In the genomic region with DNA sequence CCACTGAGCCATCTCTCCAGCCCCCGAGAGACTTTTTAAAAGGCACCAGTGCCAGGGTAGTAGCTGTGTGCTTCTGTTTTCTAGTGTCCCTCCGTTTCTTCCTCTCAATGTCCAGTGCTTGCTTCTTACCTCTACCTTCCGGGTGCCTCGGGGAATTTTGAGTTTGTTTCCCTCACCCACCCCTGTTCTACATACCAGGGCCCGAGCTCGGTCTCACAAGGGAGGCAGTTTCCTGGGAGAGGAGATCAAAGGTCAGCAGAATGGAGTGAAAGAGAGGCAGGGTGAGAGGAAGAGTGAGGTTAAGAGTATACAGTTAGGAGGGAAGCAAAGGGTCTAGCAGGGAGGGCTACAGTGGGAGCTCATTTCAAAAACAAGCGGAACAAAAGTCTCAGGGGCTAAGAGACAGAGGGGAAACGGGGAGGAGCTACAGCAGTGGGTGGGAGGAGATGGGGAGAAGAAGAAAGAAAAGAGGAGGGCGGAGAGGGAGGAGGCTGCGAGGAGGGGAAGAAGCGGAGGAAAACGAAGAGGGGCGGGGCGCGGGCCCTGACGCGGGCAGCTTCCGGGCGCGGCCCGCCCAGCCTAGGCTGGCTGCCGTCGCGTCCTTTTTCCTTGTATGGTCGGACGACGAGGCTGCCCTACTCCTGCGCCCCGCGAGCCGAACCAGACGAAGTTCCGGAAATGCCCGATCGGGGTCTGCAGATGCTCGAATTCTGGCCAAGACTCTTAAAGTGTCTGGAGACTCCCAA, we compare ENCODE assay signal across 8 mouse cellular contexts. TPM values are rescaled to one million over a fixed set of nuclear protein-coding genes. Genes with fewer than 3 reads are reported as not detected.
DNase-seq lines count a peak whose midpoint lies in the region; ATAC-seq and TF ChIP-seq lines count a peak whose summit lies in the region.

No protein-coding gene starts in this region.

- peaks cover 1 to 18% of the 10 kb centered on the region in 2 experiments; a peak in 3 of 4 replicates for H3K4me1 ChIP-seq in MEL (ENCODE audit: control insufficient read depth in 1 of 2, insufficient read depth in 2 of 2, low read length in 2 of 2)
- peaks cover 27% of the 10 kb centered on the region for H3K4me1 ChIP-seq in forebrain, embryonic 14.5 days (ENCODE audit: control insufficient read depth, insufficient read depth, low read length)

- no peaks in the 10 kb centered on the region for H3K27me3 ChIP-seq in MEL (ENCODE audit: control insufficient read depth in 1 of 2, insufficient read depth in 2 of 2, low read length in 2 of 2)
- no peaks in the 10 kb centered on the region for H3K27me3 ChIP-seq in forebrain, embryonic 14.5 days (replicated peaks; ENCODE audit: control insufficient read depth, insufficient read depth, low read length)

- peaks cover 0 to 8% of the 10 kb centered on the region in 2 experiments; a peak in 2 of 4 replicates for H3K36me3 ChIP-seq in MEL (ENCODE audit: control insufficient read depth in 1 of 2, insufficient read depth in 2 of 2, low read length in 2 of 2)
- no peaks in the 10 kb centered on the region for H3K36me3 ChIP-seq in forebrain, embryonic 14.5 days (ENCODE audit: control insufficient read depth, insufficient read depth, low read length)

- no peaks in the 10 kb centered on the region for H3K9me3 ChIP-seq in MEL (replicated peaks; ENCODE audit: insufficient read depth, low read length)
- H3K9me3 ChIP-seq in forebrain, embryonic 14.5 days (replicated peaks; ENCODE audit: control insufficient read depth, low read length), result no peaks in the 10 kb centered on the region

- ATAC-seq in forebrain, embryonic 14.5 days, result peak; percentile 54

- intact Hi-C loops in heart, postnatal 36 days (cut with DNase I), result loop anchor here (5.0 to 10.0 kb wide), 3 partner anchors 432 to 1041 kb away; a partner anchor contains a TSS

- H3K9ac ChIP-seq in MEL (ENCODE audit: control insufficient read depth, low read depth, low read length, poor library complexity, severe bottlenecking), result peak overlapping the region; percentile 80
- H3K9ac ChIP-seq in forebrain, embryonic 14.5 days (ENCODE audit: low read length), result peak overlapping the region; percentile 55

- peak overlapping the region; percentile 68 to 83 for H3K4me3 ChIP-seq in MEL (ENCODE audit: control insufficient read depth in 1 of 2, insufficient read depth in 1 of 2, low read depth in 2 of 2, low read length in 2 of 2)
- peak overlapping the region; percentile 28 for H3K4me3 ChIP-seq in forebrain, embryonic 14.5 days (ENCODE audit: low read depth, low read length)

- peak overlapping the region; percentile 58 for H3K4me2 ChIP-seq in forebrain, embryonic 14.5 days (ENCODE audit: low read length)

- TF ChIP-seq EP300 in MEL (IDR thresholded peaks at IDR 0.05; ENCODE audit: low read depth in 1 of 2, low read length in 2 of 2), result 0 out of 4 replicates have a peak, but pooled peaks of 1 of the 2 experiments have one; percentile 6

- H3K27ac ChIP-seq in MEL (ENCODE audit: control insufficient read depth, low read depth, low read length), result peak overlapping the region; percentile 93
- peak overlapping the region; percentile 79 for H3K27ac ChIP-seq in forebrain, embryonic 14.5 days (ENCODE audit: low read depth, low read length)

- peak; percentile 96 for DNase-seq in MEL (ENCODE audit: low read depth, low spot score)
- DNase-seq in cerebellum, adult 11-12 months, result peak; percentile 60
- DNase-seq in forebrain, embryonic 14.5 days (ENCODE audit: low spot score), result peak; percentile 93
- DNase-seq in heart, postnatal 36 days, result peak; percentile 90 to 91
- peak; percentile 88 for DNase-seq in layer of hippocampus, adult 9-11 months
- peak; percentile 98 for DNase-seq in lung, postnatal 10 days
- peak; percentile 72 for DNase-seq in ovary, postnatal 10 days (ENCODE audit: low spot score)
- peak; percentile 93 to 94 for DNase-seq in thymus, postnatal 10 days (ENCODE audit: low spot score in 2 of 2)

- H3K79me2 ChIP-seq in MEL (ENCODE audit: control insufficient read depth, insufficient read depth, low read length, poor library complexity), result peaks cover 5% of the 10 kb centered on the region

- TF ChIP-seq CTCF in MEL (IDR thresholded peaks at IDR 0.05 in 2 of 3, conservative IDR thresholded peaks at IDR 0.05 in 1 of 3; ENCODE audit: control insufficient read depth in 1 of 3, insufficient read depth in 1 of 3, low read depth in 2 of 3, low read length in 3 of 3, poor library complexity in 1 of 3, severe bottlenecking in 1 of 3), result no peak

- peak; percentile 56 to 74; a peak in 3 of 4 replicates for TF ChIP-seq POLR2A in MEL (IDR thresholded peaks at IDR 0.05; ENCODE audit: control insufficient read depth in 1 of 2, insufficient read depth in 1 of 2, low read depth in 1 of 2, low read length in 2 of 2, poor library complexity in 1 of 2)

- TF ChIP-seq RAD21 in MEL (IDR thresholded peaks at IDR 0.05; ENCODE audit: low read depth, low read length), result no peak

- 1% methylated on average over 36 of the region's 36 CpGs for WGBS in forebrain, embryonic 14.5 days

TF ChIP-seq in MEL, 35 proteins besides CTCF, POLR2A, EP300 and RAD21:
- peak; percentile 12; the same call in 1 of the 2 replicates for TF ChIP-seq ETS1 (IDR thresholded peaks at IDR 0.05; ENCODE audit: low read depth, low read length)
- TF ChIP-seq MAX (IDR thresholded peaks at IDR 0.05; ENCODE audit: low read length), result peak; percentile 45
- TF ChIP-seq MAZ (IDR thresholded peaks at IDR 0.05; ENCODE audit: low read depth, low read length), result 0 out of 2 replicates have a peak, but pooled peaks have one; percentile 62
- TF ChIP-seq ELF1 (IDR thresholded peaks at IDR 0.05; ENCODE audit: low read depth, low read length), result peak; percentile 74
- TF ChIP-seq ZNF384 (IDR thresholded peaks at IDR 0.05; ENCODE audit: low read depth, low read length), result no peak; the same call in 1 of the 2 replicates
- 0 out of 2 replicates have a peak, but pooled peaks have one; percentile 46 for TF ChIP-seq ZMIZ1 (IDR thresholded peaks at IDR 0.05; ENCODE audit: low read depth, low read length)
- TF ChIP-seq TAL1 (IDR thresholded peaks at IDR 0.05; ENCODE audit: low read length), result no peak
- no peak for TF ChIP-seq RCOR1 (IDR thresholded peaks at IDR 0.05; ENCODE audit: low read depth, low read length)
- TF ChIP-seq SIN3A (IDR thresholded peaks at IDR 0.05; ENCODE audit: low read length), result peak; percentile 33; the same call in 1 of the 2 replicates
- peak; percentile 10; the same call in 1 of the 2 replicates for TF ChIP-seq NRF1 (IDR thresholded peaks at IDR 0.05; ENCODE audit: insufficient read depth, low read depth, low read length, poor library complexity, severe bottlenecking)
- TF ChIP-seq SMC3 (IDR thresholded peaks at IDR 0.05; ENCODE audit: low read depth, low read length), result no peak
- peak; percentile 45 for TF ChIP-seq NELFE (IDR thresholded peaks at IDR 0.05; ENCODE audit: low read depth, low read length)
- no peak for TF ChIP-seq MYC (IDR thresholded peaks at IDR 0.05; ENCODE audit: low read depth, low read length)
- TF ChIP-seq TBP (IDR thresholded peaks at IDR 0.05; ENCODE audit: low read depth, low read length), result peak; percentile 96
- peak; percentile 59; the same call in 1 of the 2 replicates for TF ChIP-seq POLR2AphosphoS2 (IDR thresholded peaks at IDR 0.05; ENCODE audit: low read length)

RNA-seq across cellular contexts. Expression of a gene that starts 3.0 kb away (rescaled TPM):
- 1.1 and 1.8 TPM in 2 replicates for total RNA-seq in MEL (2012; rRNA removed)
- polyA plus RNA-seq in MEL (2012; ENCODE audit: insufficient read depth in 1 of 2, insufficient read length in 2 of 2, low read depth in 1 of 2, low replicate concordance in 2 of 2, missing spikeins in 1 of 2), result 1 to 10 TPM in 1 of 2 experiments, not detected in 1; 9.2 TPM
- 17.7 and 27.5 TPM in 2 replicates for polyA plus RNA-seq in forebrain, embryonic 14.5 days (2014; fragmentation: Nextera tagmentation; extraction: Ambion mirVana)
- total RNA-seq in heart, postnatal 36 days (2021), result 10 to 100 TPM; 15.1 to 15.8 TPM

RNA-seq across cellular contexts. Expression of a gene that starts 4.7 kb away (rescaled TPM):
- total RNA-seq in MEL (2012; rRNA removed), result 0.50 and 0.65 TPM in 2 replicates
- 1 to 10 TPM in 1 of 2 experiments, not detected in 1; 2.8 TPM for polyA plus RNA-seq in MEL (2012; ENCODE audit: insufficient read depth in 1 of 2, insufficient read length in 2 of 2, low read depth in 1 of 2, low replicate concordance in 2 of 2, missing spikeins in 1 of 2)
- polyA plus RNA-seq in forebrain, embryonic 14.5 days (2014; fragmentation: Nextera tagmentation; extraction: Ambion mirVana), result 3.3 and 5.6 TPM in 2 replicates
- total RNA-seq in heart, postnatal 36 days (2021), result 10 to 100 TPM; 14.7 to 29.0 TPM

RNA-seq across cellular contexts. Expression of a gene that starts 17.2 kb away (rescaled TPM):
- total RNA-seq in MEL (2012; rRNA removed), result 23.7 and 31.1 TPM in 2 replicates
- polyA plus RNA-seq in MEL (2012; ENCODE audit: insufficient read depth in 1 of 2, insufficient read length in 2 of 2, low read depth in 1 of 2, low replicate concordance in 2 of 2, missing spikeins in 1 of 2), result 10 to 100 TPM in 1 of 2 experiments, not detected in 1; 39.6 TPM
- polyA plus RNA-seq in forebrain, embryonic 14.5 days (2014; fragmentation: Nextera tagmentation; extraction: Ambion mirVana), result 42.3 and 52.9 TPM in 2 replicates
- 10 to 100 TPM; 18.2 to 20.1 TPM for total RNA-seq in heart, postnatal 36 days (2021)

RNA-seq across cellular contexts. Expression of a gene that starts 17.4 kb away (rescaled TPM):
- total RNA-seq in MEL (2012; rRNA removed), result 49.9 and 53.5 TPM in 2 replicates
- 100 to 1,000 TPM in 1 of 2 experiments, 10 to 100 TPM in 1; 99.9 to 645 TPM for polyA plus RNA-seq in MEL (2012; ENCODE audit: insufficient read depth in 1 of 2, insufficient read length in 2 of 2, low read depth in 1 of 2, low replicate concordance in 2 of 2, missing spikeins in 1 of 2)
- polyA plus RNA-seq in forebrain, embryonic 14.5 days (2014; fragmentation: Nextera tagmentation; extraction: Ambion mirVana), result 59.3 and 73.1 TPM in 2 replicates
- total RNA-seq in heart, postnatal 36 days (2021), result 10 to 100 TPM; 38.8 to 48.0 TPM

RNA-seq across cellular contexts. Expression of a gene that starts 24.9 kb away (rescaled TPM):
- total RNA-seq in MEL (2012; rRNA removed), result 2,133 and 2,343 TPM in 2 replicates
- polyA plus RNA-seq in MEL (2012; ENCODE audit: insufficient read depth in 1 of 2, insufficient read length in 2 of 2, low read depth in 1 of 2, low replicate concordance in 2 of 2, missing spikeins in 1 of 2), result 1,000 to 10,000 TPM; 1,661 to 1,740 TPM
- polyA plus RNA-seq in forebrain, embryonic 14.5 days (2014; fragmentation: Nextera tagmentation; extraction: Ambion mirVana), result 539 and 750 TPM in 2 replicates
- total RNA-seq in heart, postnatal 36 days (2021), result 100 to 1,000 TPM; 494 to 516 TPM

Comparison
In these comparisons a context has a peak if more than half of its experiments do, and no peak if none do; other contexts are left out.
1. Peak in every context shown above with its lines: DNase-seq, ATAC-seq, H3K4me3 ChIP-seq and H3K27ac ChIP-seq.